9 mouse cellular contexts compared by ENCODE assay signal in the genomic region with DNA sequence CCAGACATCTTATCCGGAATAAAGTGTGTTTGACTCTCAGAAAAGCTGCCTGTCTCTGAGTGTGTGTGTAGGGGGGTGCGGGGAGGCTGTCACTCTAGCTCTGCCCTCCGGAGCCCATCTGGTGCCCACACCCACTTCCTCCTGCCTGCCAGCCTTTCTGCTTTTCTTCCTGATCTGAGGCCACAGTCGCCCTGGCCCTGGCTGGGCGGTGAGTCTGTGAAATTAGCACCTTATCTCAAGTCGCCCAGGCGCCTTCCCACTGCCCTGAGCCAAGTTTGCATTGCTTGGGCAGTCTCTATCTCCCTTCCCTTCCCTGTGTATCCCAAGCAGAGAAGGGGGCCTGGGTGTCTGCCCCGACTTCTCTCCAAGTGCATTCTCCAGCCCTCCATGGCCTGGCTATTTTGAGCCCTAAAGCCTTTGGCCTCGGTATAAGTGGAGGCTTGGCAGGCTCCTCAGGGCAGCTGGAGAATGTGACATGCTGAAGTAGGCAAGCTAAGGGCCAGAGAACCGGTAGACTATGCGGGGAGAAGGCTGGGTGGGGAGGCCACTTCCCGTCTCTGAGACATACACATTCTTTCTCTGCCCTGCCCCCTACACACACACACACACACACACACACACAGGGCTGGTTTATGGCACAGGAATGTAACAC. TPM values are rescaled to one million over a fixed set of nuclear protein-coding genes. Genes with fewer than 3 reads are reported as not detected.
DNase-seq lines count a peak whose midpoint lies in the region; ATAC-seq and TF ChIP-seq lines count a peak whose summit lies in the region.
"Had no signal": no experiment of that assay in that cellular context is flagged by ENCODE, and none has a peak within 500 bp of the region (broad histone marks: within the 10 kb centered on the region; RNA-seq: fewer than 3 reads in every experiment).

No protein-coding gene starts in this region.

- H3K27ac ChIP-seq in embryonic fibroblast, embryonic 13.5 days (ENCODE audit: insufficient read depth, low read length) = peak overlapping the region; percentile 93
- H3K27ac ChIP-seq in heart, embryonic 16.5 days (ENCODE audit: low read length) = peak overlapping the region; percentile 95
- H3K27ac ChIP-seq in layer of hippocampus, adult 2 months = peak overlapping the region; percentile 94

- no peaks in the 10 kb centered on the region for H3K9me3 ChIP-seq in heart, embryonic 16.5 days (replicated peaks; ENCODE audit: control insufficient read depth, low read length)
- no peaks in the 10 kb centered on the region for H3K9me3 ChIP-seq in megakaryocyte, embryonic 14.5 days

- no peak for TF ChIP-seq POLR2A in embryonic fibroblast, embryonic 13.5 days (IDR thresholded peaks at IDR 0.05; ENCODE audit: low read depth, low read length)

- no peak overlapping the region for H3K4me3 ChIP-seq in embryonic fibroblast, embryonic 13.5 days (ENCODE audit: insufficient read depth, low read length)
- no peak overlapping the region for H3K4me3 ChIP-seq in heart, embryonic 16.5 days (ENCODE audit: low read length)
- H3K4me3 ChIP-seq in layer of hippocampus, adult 2 months = no peak overlapping the region
- H3K4me3 ChIP-seq in megakaryocyte, embryonic 14.5 days (replicated peaks) = peak overlapping the region; percentile 87

- peaks cover 26% of the 10 kb centered on the region for H3K4me1 ChIP-seq in embryonic fibroblast, embryonic 13.5 days (ENCODE audit: control insufficient read depth, insufficient read depth, low read length)
- peaks cover 76% of the 10 kb centered on the region for H3K4me1 ChIP-seq in heart, embryonic 16.5 days (ENCODE audit: control insufficient read depth, insufficient read depth, low read length)
- peaks cover 98% of the 10 kb centered on the region for H3K4me1 ChIP-seq in megakaryocyte, embryonic 14.5 days

- H3K9ac ChIP-seq in heart, embryonic 16.5 days (ENCODE audit: low read length) = peak overlapping the region; percentile 67

- DNase-seq in frontal cortex, postnatal 25 days (ENCODE audit: low spot score in 2 of 2) = no peak
- peak; percentile 74 for DNase-seq in adrenal gland, postnatal 14 days
- peak; percentile 61 to 67 for DNase-seq in layer of hippocampus, adult 2 months (ENCODE audit: low spot score in 2 of 2)
- DNase-seq in splenic B cell, adult 2 months (ENCODE audit: low read depth, low spot score) = peak; percentile 62

- no peaks in the 10 kb centered on the region for H3K27me3 ChIP-seq in heart, embryonic 16.5 days (ENCODE audit: control insufficient read depth, insufficient read depth, low read length)
- no peaks in the 10 kb centered on the region for H3K27me3 ChIP-seq in megakaryocyte, embryonic 14.5 days (replicated peaks)
- H3K27me3 ChIP-seq in splenic B cell, adult 2 months (ENCODE audit: control insufficient read depth, insufficient read depth, low read length, poor library complexity, severe bottlenecking) = no peaks in the 10 kb centered on the region; the same call in 1 of the 2 replicates
- H3K27me3 ChIP-seq: Patski had no signal

- peak overlapping the region; percentile 31 for H3K4me2 ChIP-seq in heart, embryonic 16.5 days (ENCODE audit: low read depth, low read length)

- 2% methylated on average over 12 of the region's 12 CpGs for WGBS in heart, embryonic 16.5 days

- no peaks in the 10 kb centered on the region for H3K36me3 ChIP-seq in heart, embryonic 16.5 days (ENCODE audit: control insufficient read depth, insufficient read depth)
- H3K36me3 ChIP-seq in megakaryocyte, embryonic 14.5 days (replicated peaks; ENCODE audit: low read length) = peaks cover 65% of the 10 kb centered on the region
- no peaks in the 10 kb centered on the region for H3K36me3 ChIP-seq in splenic B cell, adult 2 months (ENCODE audit: control insufficient read depth, insufficient read depth, low read length, poor library complexity, severe bottlenecking)

- no peak for TF ChIP-seq CTCF in embryonic fibroblast, embryonic 13.5 days (IDR thresholded peaks at IDR 0.05; ENCODE audit: borderline replicate concordance, insufficient read depth, low read length)
- TF ChIP-seq CTCF in layer of hippocampus, adult 2 months (conservative IDR thresholded peaks at IDR 0.05) = no peak

- 0 out of 2 replicates have a peak, but pooled peaks have one; percentile 7 for ATAC-seq in frontal cortex, adult (ENCODE audit: low TSS enrichment)
- ATAC-seq in heart, embryonic 16.5 days (replicated peaks; ENCODE audit: extremely low read depth, insufficient read depth, low FRiP score) = peak; percentile 80
- ATAC-seq: Patski had no signal

RNA-seq across cellular contexts. Expression of gene Naglu, which starts 6.0 kb away (rescaled TPM):
- 29.6 and 30.8 TPM in 2 replicates for total RNA-seq in adrenal gland, postnatal 14 days (2021)
- 21.8 and 24.9 TPM in 2 replicates for polyA plus RNA-seq in embryonic fibroblast, embryonic 13.5 days (2011; ENCODE audit: insufficient read length, low read depth, missing spikeins)
- polyA plus RNA-seq in heart, embryonic 16.5 days (2015; fragmentation: Nextera tagmentation; extraction: Ambion mirVana) = 11.5 and 13.1 TPM in 2 replicates
- 1 to 10 TPM; 8.7 to 9.6 TPM for total RNA-seq in layer of hippocampus, adult 2 months (2021)
- 30.7 and 32.1 TPM in 2 replicates for polyA plus RNA-seq in megakaryocyte, embryonic 14.5 days (2012; ENCODE audit: insufficient read depth, low replicate concordance)

RNA-seq across cellular contexts. Expression of gene Hsd17b1, which starts 14.4 kb away (rescaled TPM):
- 0.85 and 1.2 TPM in 2 replicates for total RNA-seq in adrenal gland, postnatal 14 days (2021)
- 1.2 and 5.2 TPM in 2 replicates for polyA plus RNA-seq in embryonic fibroblast, embryonic 13.5 days (2011; ENCODE audit: insufficient read length, low read depth, missing spikeins)
- 0.21 and 0.28 TPM in 2 replicates for polyA plus RNA-seq in heart, embryonic 16.5 days (2015; fragmentation: Nextera tagmentation; extraction: Ambion mirVana)
- total RNA-seq in layer of hippocampus, adult 2 months (2021) = under 1 TPM; 0.71 to 0.92 TPM
- polyA plus RNA-seq in megakaryocyte, embryonic 14.5 days (2012; ENCODE audit: insufficient read depth, low replicate concordance) = 3.5 and 5.8 TPM in 2 replicates

RNA-seq across cellular contexts. Expression of gene Coasy, which starts 18.6 kb away (rescaled TPM):
- 87.7 and 97.6 TPM in 2 replicates for total RNA-seq in adrenal gland, postnatal 14 days (2021)
- polyA plus RNA-seq in embryonic fibroblast, embryonic 13.5 days (2011; ENCODE audit: insufficient read length, low read depth, missing spikeins) = 14.9 and 15.0 TPM in 2 replicates
- polyA plus RNA-seq in heart, embryonic 16.5 days (2015; fragmentation: Nextera tagmentation; extraction: Ambion mirVana) = 29.9 and 30.0 TPM in 2 replicates
- 10 to 100 TPM; 24.9 to 25.8 TPM for total RNA-seq in layer of hippocampus, adult 2 months (2021)
- 17.7 and 36.8 TPM in 2 replicates for polyA plus RNA-seq in megakaryocyte, embryonic 14.5 days (2012; ENCODE audit: insufficient read depth, low replicate concordance)

RNA-seq across cellular contexts. Expression of gene Mlx, which starts 23.3 kb away (rescaled TPM):
- 39.8 and 45.9 TPM in 2 replicates for total RNA-seq in adrenal gland, postnatal 14 days (2021)
- polyA plus RNA-seq in embryonic fibroblast, embryonic 13.5 days (2011; ENCODE audit: insufficient read length, low read depth, missing spikeins) = 29.9 and 30.1 TPM in 2 replicates
- 38.6 and 41.7 TPM in 2 replicates for polyA plus RNA-seq in heart, embryonic 16.5 days (2015; fragmentation: Nextera tagmentation; extraction: Ambion mirVana)
- 10 to 100 TPM; 40.0 to 41.1 TPM for total RNA-seq in layer of hippocampus, adult 2 months (2021)
- 2.8 and 12.4 TPM in 2 replicates for polyA plus RNA-seq in megakaryocyte, embryonic 14.5 days (2012; ENCODE audit: insufficient read depth, low replicate concordance)

RNA-seq across cellular contexts. Expression of gene Psmc3ip, which starts 31.4 kb away (rescaled TPM):
- 6.6 and 8.8 TPM in 2 replicates for total RNA-seq in adrenal gland, postnatal 14 days (2021)
- polyA plus RNA-seq in embryonic fibroblast, embryonic 13.5 days (2011; ENCODE audit: insufficient read length, low read depth, missing spikeins) = 10.3 and 12.9 TPM in 2 replicates
- 22.6 and 25.7 TPM in 2 replicates for polyA plus RNA-seq in heart, embryonic 16.5 days (2015; fragmentation: Nextera tagmentation; extraction: Ambion mirVana)
- total RNA-seq in layer of hippocampus, adult 2 months (2021) = 1 to 10 TPM; 4.4 to 4.7 TPM
- polyA plus RNA-seq in megakaryocyte, embryonic 14.5 days (2012; ENCODE audit: insufficient read depth, low replicate concordance) = 10.4 TPM in 1 of 2 replicates, not detected in the other

Comparison
In these comparisons a context has a peak if more than half of its experiments do, and no peak if none do; other contexts are left out.
1. DNase-seq: peak in adrenal gland, postnatal 14 days (single experiment), layer of hippocampus, adult 2 months (2 of 2) and splenic B cell, adult 2 months (single experiment); none in frontal cortex, postnatal 25 days (0 of 2).
2. Peak in every context shown above with its lines, with median percentiles within 50 percentile points of each other: H3K27ac ChIP-seq.